Mouse (Mus musculus): ENCODE data around the gene Rps6kc1. TPM values are rescaled to one million over a fixed set of nuclear protein-coding genes. Genes with fewer than 3 reads are reported as not detected.
A peak's percentile ranks its signal among the peaks of the same experiment; 100 is the strongest.

Gene Rps6kc1
- total RNA-seq, 2 experiments from 2014 or later, result 69.0 to 74.8 TPM

- no peak for DNase-seq (ENCODE audit: extremely low spot score in 1 of 2, low spot score in 1 of 2)
Observed at GRCm38 (mm10) chr1:190769748-190770147, 141.8 kb downstream of the Rps6kc1 start.

- no peak for DNase-seq (ENCODE audit: extremely low spot score in 1 of 2, low spot score in 1 of 2)
Observed at GRCm38 (mm10) chr1:190768307-190768706, 143.3 kb downstream of the Rps6kc1 start.

GRCm38 (mm10) chr1:190767621-190768020 is 143.9 kb downstream of the Rps6kc1 start:
- no peak for DNase-seq (ENCODE audit: extremely low spot score in 1 of 2, low spot score in 1 of 2)

GRCm38 (mm10) chr1:190766800-190767199 is 144.8 kb downstream of the Rps6kc1 start:
- no peak for DNase-seq (ENCODE audit: extremely low spot score in 1 of 2, low spot score in 1 of 2)

GRCm38 (mm10) chr1:190763756-190764155 is 147.8 kb downstream of the Rps6kc1 start:
- DNase-seq (ENCODE audit: extremely low spot score in 1 of 2, low spot score in 1 of 2), result no peak

- no peak for DNase-seq (ENCODE audit: extremely low spot score in 1 of 2, low spot score in 1 of 2)
Observed at GRCm38 (mm10) chr1:190761786-190762185, 149.8 kb downstream of the Rps6kc1 start.

- no peak for DNase-seq (ENCODE audit: extremely low spot score in 1 of 2, low spot score in 1 of 2)
Observed at GRCm38 (mm10) chr1:190757899-190758298, 153.7 kb downstream of the Rps6kc1 start.

GRCm38 (mm10) chr1:190751794-190752570 is 159.6 kb downstream of the Rps6kc1 start:
- no peak for DNase-seq (ENCODE audit: extremely low spot score in 1 of 2, low spot score in 1 of 2)

- DNase-seq (ENCODE audit: extremely low spot score in 1 of 2, low spot score in 1 of 2), result no peak
Observed at GRCm38 (mm10) chr1:190748937-190749336, 162.6 kb downstream of the Rps6kc1 start.

- DNase-seq (ENCODE audit: extremely low spot score in 1 of 2, low spot score in 1 of 2), result no peak
Observed at GRCm38 (mm10) chr1:190741421-190741820, 170.1 kb downstream of the Rps6kc1 start.

GRCm38 (mm10) chr1:190732803-190733202 is 178.8 kb downstream of the Rps6kc1 start:
- no peak for DNase-seq (ENCODE audit: extremely low spot score in 1 of 2, low spot score in 1 of 2)

- no peak for DNase-seq (ENCODE audit: extremely low spot score in 1 of 2, low spot score in 1 of 2)
Observed at GRCm38 (mm10) chr1:190729516-190730088, 182.0 kb downstream of the Rps6kc1 start.

- peak in 1 of 2 experiments; percentile 18 for DNase-seq (ENCODE audit: extremely low spot score in 1 of 2, low spot score in 1 of 2)
Observed at GRCm38 (mm10) chr1:190728111-190728651, 183.4 kb downstream of the Rps6kc1 start.

GRCm38 (mm10) chr1:190727385-190727784 is 184.2 kb downstream of the Rps6kc1 start:
- no peak for DNase-seq (ENCODE audit: extremely low spot score in 1 of 2, low spot score in 1 of 2)

- no peak for DNase-seq (ENCODE audit: extremely low spot score in 1 of 2, low spot score in 1 of 2)
Observed at GRCm38 (mm10) chr1:190724591-190725380, 186.8 kb downstream of the Rps6kc1 start.

- DNase-seq (ENCODE audit: extremely low spot score in 1 of 2, low spot score in 1 of 2), result no peak
Observed at GRCm38 (mm10) chr1:190723926-190724430, 187.6 kb downstream of the Rps6kc1 start.

GRCm38 (mm10) chr1:190713848-190714247 is 197.7 kb downstream of the Rps6kc1 start:
- DNase-seq (ENCODE audit: extremely low spot score in 1 of 2, low spot score in 1 of 2), result no peak

GRCm38 (mm10) chr1:190697576-190697975 is 214.0 kb downstream of the Rps6kc1 start:
- DNase-seq (ENCODE audit: extremely low spot score in 1 of 2, low spot score in 1 of 2), result no peak

- peak; percentile 50 to 75 for DNase-seq (ENCODE audit: extremely low spot score in 1 of 2, low spot score in 1 of 2)
Observed at GRCm38 (mm10) chr1:190695589-190695988, 216.0 kb downstream of the Rps6kc1 start.

GRCm38 (mm10) chr1:190690528-190691262 is 220.9 kb downstream of the Rps6kc1 start:
- peak; percentile 20 to 26 for DNase-seq (ENCODE audit: extremely low spot score in 1 of 2, low spot score in 1 of 2)

Measured in layer of hippocampus, postnatal 25 days (tissue).